Mouse (Mus musculus) urinary bladder, postnatal 36 days (tissue): Measurements from ENCODE around the gene Hmga1b.
"Not testable (repeated sequence)": the region's sequence is repeated elsewhere in the genome, so short reads cannot be mapped to it uniquely, and the experiment has no call there.

Experiments used
- DNase-seq, 2 experiments: peaks; one replicate each; pipeline ENCODE4 v3.0.0; 2022; ENCODE audit warnings: low spot score in 2 of 2, mixed read lengths in 1 of 2

The Hmga1b gene

GRCm38 (mm10) chr11:120783426-120784063, 21.0 kb downstream of the Hmga1b start:
- peak in 1 of 2 experiments; percentile 20 for DNase-seq

GRCm38 (mm10) chr11:120784064-120784791, 21.6 kb downstream of the Hmga1b start, which contains the start of the genes Rfng and Gps1:
Rfng (minus strand) TSS chr11:120784207.
Gps1 (plus strand) TSS chr11:120784272.
- peak; percentile 79 to 85 for DNase-seq

- no peak for DNase-seq
These were observed 22.6 kb downstream of the Hmga1b start for GRCm38 (mm10) chr11:120785145-120785544.

DNA sequence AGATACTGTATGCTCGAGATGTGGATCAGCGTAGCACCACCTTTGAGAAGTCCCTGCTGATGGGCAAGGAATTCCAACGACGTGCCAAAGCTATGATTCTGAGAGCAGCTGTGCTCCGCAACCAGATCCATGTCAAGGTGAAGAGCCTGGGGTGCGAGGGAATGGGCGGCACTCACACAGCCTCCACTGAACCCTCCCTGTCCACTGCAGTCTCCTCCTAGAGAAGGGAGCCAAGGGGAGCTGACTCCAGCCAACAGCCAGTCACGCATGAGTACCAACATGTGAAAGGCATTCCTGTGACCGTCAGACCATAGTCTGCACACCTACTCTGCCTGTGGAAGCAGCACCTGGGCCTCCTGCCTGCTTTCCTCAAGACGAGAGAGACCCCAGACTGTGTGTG, 25.9 kb downstream of the Hmga1b start:
- not testable (repeated sequence) for DNase-seq

GRCm38 (mm10) chr11:120789355-120789754, 26.8 kb downstream of the Hmga1b start:
- DNase-seq, result no peak

DNA sequence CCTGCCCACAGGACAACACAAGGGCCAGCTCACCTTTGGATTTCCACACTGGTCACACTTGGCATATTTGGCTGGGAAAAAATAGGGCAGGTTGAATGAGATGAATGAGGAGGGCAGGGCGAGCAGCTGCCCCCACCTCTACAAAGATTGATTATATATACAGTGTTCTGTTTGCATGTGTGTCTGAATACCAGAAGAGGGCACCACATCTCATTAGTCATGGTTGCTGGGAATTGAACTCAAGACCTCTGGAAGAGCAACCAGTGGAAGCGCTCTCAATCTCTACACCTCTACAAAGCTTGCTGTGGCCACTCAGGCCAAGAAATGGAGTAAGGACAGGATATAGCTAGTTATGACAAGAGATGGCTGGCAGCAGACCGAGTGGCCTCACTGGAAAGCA, 27.2 kb downstream of the Hmga1b start:
- DNase-seq, result no peak

- DNase-seq, result no peak
These were observed 30.1 kb downstream of the Hmga1b start for GRCm38 (mm10) chr11:120792652-120793051.

DNA sequence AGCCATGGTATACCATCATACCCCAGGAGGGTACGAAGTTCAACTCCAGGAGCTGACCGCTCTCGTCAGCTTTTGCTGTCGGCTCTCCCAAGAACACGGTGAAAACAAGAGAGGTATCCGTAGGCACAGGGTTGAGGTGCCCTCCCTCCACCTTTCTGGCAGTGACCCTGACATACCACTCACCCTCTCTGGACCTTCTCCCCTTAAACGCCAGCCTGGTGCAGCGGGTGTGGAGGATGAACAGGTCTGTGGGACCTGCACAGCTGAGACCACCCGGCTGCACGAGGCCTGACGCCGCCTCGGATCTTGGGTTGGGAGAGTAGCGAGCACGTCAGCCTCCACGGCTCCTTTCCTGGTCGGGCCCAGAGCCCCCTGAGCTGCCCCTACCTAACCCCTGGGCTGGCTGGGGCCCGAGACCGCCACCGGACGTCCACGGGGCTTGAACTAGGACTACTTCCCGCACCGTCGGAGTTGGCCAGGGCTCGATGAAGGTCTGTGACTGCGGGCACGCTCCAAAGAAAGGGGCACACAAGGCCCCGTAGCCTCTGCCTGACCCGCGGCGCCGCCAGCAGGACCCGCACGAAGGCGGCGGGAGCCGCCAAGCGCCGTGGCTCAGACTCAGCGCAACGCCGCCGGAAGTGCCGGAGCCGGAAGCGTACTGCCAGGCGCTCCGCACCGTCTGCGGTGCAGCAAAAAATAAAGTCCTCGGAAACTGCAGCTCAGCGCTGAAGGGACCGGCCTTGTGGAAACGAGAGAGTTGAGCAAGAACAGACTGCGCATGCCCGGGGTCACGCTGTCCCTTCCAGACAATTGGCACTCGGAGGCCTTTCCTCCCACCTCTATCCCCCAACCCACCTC, 33.4 kb downstream of the Hmga1b start, which contains the start of gene Dus1l:
Gene Dus1l, minus strand, starts transcription at position 648 of the 858 bp plus-strand sequence.
- peak; percentile 96 to 98 for DNase-seq

GRCm38 (mm10) chr11:120796614-120796946, 34.0 kb downstream of the Hmga1b start:
- DNase-seq, result no peak

- no peak for DNase-seq
These were observed 35.6 kb downstream of the Hmga1b start for GRCm38 (mm10) chr11:120798244-120798643.

GRCm38 (mm10) chr11:120799316-120799890, 36.8 kb downstream of the Hmga1b start:
- no peak for DNase-seq

- DNase-seq, result peak; percentile 85 to 86
These were observed 37.7 kb downstream of the Hmga1b start for GRCm38 (mm10) chr11:120800061-120800904.

- DNase-seq, result no peak
These were observed 41.7 kb downstream of the Hmga1b start for GRCm38 (mm10) chr11:120804274-120804673.

- no peak for DNase-seq
These were observed 42.2 kb downstream of the Hmga1b start for GRCm38 (mm10) chr11:120804769-120805168.

DNA sequence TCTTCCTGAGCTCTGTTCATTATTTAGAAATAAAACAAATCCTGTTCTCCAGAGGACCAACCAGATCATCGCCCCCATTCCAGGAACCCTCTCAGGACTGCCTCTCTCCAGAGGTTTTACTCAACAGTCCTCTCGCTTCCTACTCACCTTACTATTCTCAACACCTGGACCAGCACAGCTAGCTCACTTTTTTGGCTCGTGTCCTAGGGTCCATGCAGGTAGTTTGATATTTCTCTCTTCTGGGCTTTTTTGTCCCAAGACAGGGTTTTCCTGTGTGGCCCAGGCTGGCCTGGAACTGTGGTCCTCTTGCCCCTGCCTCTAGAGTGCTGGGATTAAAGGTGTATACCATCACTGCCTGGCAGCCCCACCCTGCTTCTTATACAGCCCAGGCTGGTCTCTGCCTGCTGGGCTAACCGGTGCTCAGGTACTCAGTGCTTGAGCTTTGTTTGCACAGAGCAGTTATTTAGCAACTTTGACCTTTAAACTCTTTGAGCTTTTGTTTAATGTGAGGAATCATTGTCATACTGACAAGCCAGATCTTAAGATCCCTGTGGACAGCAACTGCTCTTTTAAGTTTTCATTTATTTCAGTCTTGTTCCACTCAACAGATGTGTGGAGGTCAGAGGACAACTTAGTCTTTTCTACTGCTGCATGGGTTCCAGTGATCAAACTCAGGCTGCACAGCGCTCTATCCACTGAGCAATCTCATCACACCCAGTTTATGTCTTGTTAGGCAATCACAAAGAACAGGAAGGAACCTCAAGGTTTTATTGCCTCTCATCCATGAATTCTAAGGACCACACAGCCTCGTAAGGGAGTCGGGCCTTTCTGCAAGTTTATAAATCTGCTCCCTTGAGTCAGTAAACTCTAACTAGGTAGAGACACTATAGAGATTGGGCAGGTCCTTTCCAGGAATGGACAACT, 43.0 kb downstream of the Hmga1b start:
- no peak for DNase-seq

- DNase-seq, result no peak
These were observed 45.4 kb downstream of the Hmga1b start for GRCm38 (mm10) chr11:120808010-120808409.

GRCm38 (mm10) chr11:120812068-120812467, 49.5 kb downstream of the Hmga1b start:
- DNase-seq, result no peak
